Mouse (Mus musculus): ENCODE data around the gene Aspdh.

Gene Aspdh

GRCm38 (mm10) chr7:44495992-44496770 is 31.0 kb downstream of the Aspdh start, which contains the start of the genes Emc10 and Fam71e1:
Gene Emc10 (minus strand): TSS chr7:44496529.
Gene Fam71e1 (plus strand): TSS chr7:44496581.
- DNase-seq (ENCODE audit: low read depth, low spot score), result peak; percentile 100
- Histone ChIP-seq H3K27me3 (ENCODE audit: control insufficient read depth, insufficient read depth, low read length, poor library complexity, severe bottlenecking) (no peaks in the 10 kb centered on the region), H3K36me3 (ENCODE audit: control insufficient read depth, insufficient read depth, low read length, poor library complexity, severe bottlenecking) (peaks cover 5% of the 10 kb centered on the region)

- Histone ChIP-seq H3K36me3 (ENCODE audit: control insufficient read depth, insufficient read depth, low read length, poor library complexity, severe bottlenecking) (peaks cover 3% of the 10 kb centered on the region), H3K27me3 (ENCODE audit: control insufficient read depth, insufficient read depth, low read length, poor library complexity, severe bottlenecking) (no peaks in the 10 kb centered on the region)
- DNase-seq (ENCODE audit: low read depth, low spot score), result no peak
Observed at GRCm38 (mm10) chr7:44496771-44497109, 31.5 kb downstream of the Aspdh start.

GRCm38 (mm10) chr7:44497361-44498055 is 32.3 kb downstream of the Aspdh start:
- DNase-seq (ENCODE audit: low read depth, low spot score), result no peak
- H3K27me3 ChIP-seq (ENCODE audit: control insufficient read depth, insufficient read depth, low read length, poor library complexity, severe bottlenecking), result no peaks in the 10 kb centered on the region
- no peaks in the 10 kb centered on the region; the same call in 1 of the 2 replicates for H3K36me3 ChIP-seq (ENCODE audit: control insufficient read depth, insufficient read depth, low read length, poor library complexity, severe bottlenecking)

- DNase-seq (ENCODE audit: low read depth, low spot score), result no peak
- H3K36me3 ChIP-seq (ENCODE audit: control insufficient read depth, insufficient read depth, low read length, poor library complexity, severe bottlenecking), result no peaks in the 10 kb centered on the region; the same call in 1 of the 2 replicates
Observed at GRCm38 (mm10) chr7:44498922-44499321, 33.7 kb downstream of the Aspdh start.

GRCm38 (mm10) chr7:44500046-44500445 is 34.9 kb downstream of the Aspdh start:
- no peaks in the 10 kb centered on the region for H3K27me3 ChIP-seq (ENCODE audit: control insufficient read depth, insufficient read depth, low read length, poor library complexity, severe bottlenecking)
- no peak for DNase-seq (ENCODE audit: low read depth, low spot score)

More at GRCm38 (mm10) chr7:44498922-44499321, 33.7 kb downstream of the Aspdh start:
- no peaks in the 10 kb centered on the region for H3K27me3 ChIP-seq (ENCODE audit: control insufficient read depth, insufficient read depth, low read length, poor library complexity, severe bottlenecking)

GRCm38 (mm10) chr7:44501563-44502115 is 36.4 kb downstream of the Aspdh start:
- H3K36me3 ChIP-seq (ENCODE audit: control insufficient read depth, insufficient read depth, low read length, poor library complexity, severe bottlenecking), result no peaks in the 10 kb centered on the region
- DNase-seq (ENCODE audit: low read depth, low spot score), result peak; percentile 91
- no peaks in the 10 kb centered on the region for H3K27me3 ChIP-seq (ENCODE audit: control insufficient read depth, insufficient read depth, low read length, poor library complexity, severe bottlenecking)

More at GRCm38 (mm10) chr7:44500046-44500445, 34.9 kb downstream of the Aspdh start:
- no peaks in the 10 kb centered on the region for H3K36me3 ChIP-seq (ENCODE audit: control insufficient read depth, insufficient read depth, low read length, poor library complexity, severe bottlenecking)

GRCm38 (mm10) chr7:44507491-44507890 is 42.3 kb downstream of the Aspdh start:
- DNase-seq (ENCODE audit: low read depth, low spot score), result no peak
- no peaks in the 10 kb centered on the region for H3K36me3 ChIP-seq (ENCODE audit: control insufficient read depth, insufficient read depth, low read length, poor library complexity, severe bottlenecking)
- H3K27me3 ChIP-seq (ENCODE audit: control insufficient read depth, insufficient read depth, low read length, poor library complexity, severe bottlenecking), result no peaks in the 10 kb centered on the region

Data from splenic B cell, adult 2 months (primary cell).